Mouse (Mus musculus) neural tube, embryonic 11.5 days (tissue): ENCODE measurements at regions not wholly inside any gene's neighbourhood (a gene's known extent, or its start where the extent isn't known, plus 50 kb on each side); places are given as distances from the start of the nearest gene placed in this dataset.

Experiments
- ATAC-seq: fragments of 200-750 bp; cut with Nextera tagmentation; 2 replicates; pipeline ENCODE4 v1.8.0; 2017; ENCODE audit warnings: moderate number of reproducible peaks, mild to moderate bottlenecking, moderate TSS enrichment, moderate library complexity; ENCODE audit not compliant: insufficient read depth, low FRiP score, low TSS enrichment
- DNase-seq: peaks from one replicate; pipeline ENCODE4 v3.0.0-alpha.2; 2015; ENCODE audit warnings: low spot score
- H3K27ac ChIP-seq: fragments of 300-500 bp; sonication (generic); 2 replicates; pipeline ENCODE4 v1.5.1; 2014; ENCODE audit warnings: low read depth, mild to moderate bottlenecking, low read length
- H3K27me3 ChIP-seq: fragments of 300-500 bp; sonication (generic); 2 replicates; pipeline ENCODE4 v1.6.1; 2014; ENCODE audit warnings: mild to moderate bottlenecking, low read length, mixed read lengths; ENCODE audit not compliant: control insufficient read depth, insufficient read depth
- H3K36me3 ChIP-seq: fragments of 300-500 bp; sonication (generic); 2 replicates; pipeline ENCODE4 v1.6.1; 2014; ENCODE audit warnings: mild to moderate bottlenecking, low read length, moderate library complexity, mixed read lengths; ENCODE audit not compliant: control insufficient read depth, insufficient read depth
- H3K4me1 ChIP-seq: fragments of 300-500 bp; sonication (generic); 2 replicates; pipeline ENCODE4 v1.6.1; 2014; ENCODE audit warnings: low read length, mixed read lengths; ENCODE audit not compliant: control insufficient read depth, insufficient read depth
- H3K4me2 ChIP-seq: fragments of 300-500 bp; sonication (generic); 2 replicates; pipeline ENCODE4 v1.6.1; 2014; ENCODE audit warnings: low read depth, mild to moderate bottlenecking, moderate library complexity
- H3K4me3 ChIP-seq: fragments of 300-500 bp; sonication (generic); 2 replicates; pipeline ENCODE4 v1.5.1; 2014; ENCODE audit warnings: low read depth, low read length
- H3K9ac ChIP-seq: fragments of 300-500 bp; sonication (generic); 2 replicates; pipeline ENCODE4 v1.6.1; 2014; ENCODE audit warnings: mild to moderate bottlenecking, low read length
- H3K9me3 ChIP-seq: fragments of 300-500 bp; sonication (generic); 2 replicates; pipeline ENCODE4 v1.6.1; 2016; ENCODE audit warnings: low read length; ENCODE audit not compliant: control insufficient read depth
- WGBS: fragments of 180-500 bp; shearing (Covaris S2); extraction: QIAGEN DNeasy Blood & Tissue Kit; methylation state at CpG from one replicate; pipeline ENCODE4 v1.1.7; 2014; 5-methylcytosine and 5-hydroxymethylcytosine counted together

GRCm38 (mm10) chr11:17768837-17769466 is 184.7 kb downstream of the Etaa1 start:
- no peak overlapping the region for H3K4me2 ChIP-seq
- WGBS, result 59% methylated on average over 4 of the region's 4 CpGs
- no peak overlapping the region for H3K4me3 ChIP-seq
- no peak overlapping the region for H3K27ac ChIP-seq
- DNase-seq (no peak), ATAC-seq (no peak)
- H3K9ac ChIP-seq, result no peak overlapping the region
- no peaks in the 10 kb centered on the region for H3K4me1 ChIP-seq
- H3K9me3 ChIP-seq, result no peaks in the 10 kb centered on the region
- H3K36me3 ChIP-seq, result no peaks in the 10 kb centered on the region
- H3K27me3 ChIP-seq, result no peaks in the 10 kb centered on the region

GRCm38 (mm10) chr11:17797632-17798031 is 156.0 kb downstream of the Etaa1 start:
- ATAC-seq (no peak), DNase-seq (no peak)
- Histone ChIP-seq H3K9ac (no peak overlapping the region), H3K27me3 (no peaks in the 10 kb centered on the region), H3K9me3 (no peaks in the 10 kb centered on the region), H3K4me2 (no peak overlapping the region), H3K4me3 (no peak overlapping the region), H3K36me3 (no peaks in the 10 kb centered on the region), H3K4me1 (no peaks in the 10 kb centered on the region), H3K27ac (no peak overlapping the region)

GRCm38 (mm10) chr11:17807851-17808250 is 145.8 kb downstream of the Etaa1 start:
- WGBS, result 84% methylated on average over 3 of the region's 3 CpGs
- no peak overlapping the region for H3K27ac ChIP-seq
- ATAC-seq, result no peak

GRCm38 (mm10) chr11:17811829-17812559 is 141.7 kb downstream of the Etaa1 start:
- H3K27me3 ChIP-seq, result no peaks in the 10 kb centered on the region
- H3K4me1 ChIP-seq, result no peaks in the 10 kb centered on the region
- H3K4me2 ChIP-seq, result no peak overlapping the region
- H3K27ac ChIP-seq, result no peak overlapping the region
- peak; percentile 71 for ATAC-seq
- peak; percentile 38 for DNase-seq
- H3K9ac ChIP-seq, result no peak overlapping the region
- no peaks in the 10 kb centered on the region for H3K9me3 ChIP-seq
- WGBS, result 65% methylated on average over 8 of the region's 8 CpGs
- no peaks in the 10 kb centered on the region for H3K36me3 ChIP-seq
- no peak overlapping the region for H3K4me3 ChIP-seq

More at GRCm38 (mm10) chr11:17807851-17808250, 145.8 kb downstream of the Etaa1 start:
- no peaks in the 10 kb centered on the region for H3K4me1 ChIP-seq
- no peaks in the 10 kb centered on the region for H3K27me3 ChIP-seq
- no peak for DNase-seq
- H3K36me3 ChIP-seq, result no peaks in the 10 kb centered on the region
- no peak overlapping the region for H3K4me3 ChIP-seq
- no peaks in the 10 kb centered on the region for H3K9me3 ChIP-seq
- H3K4me2 ChIP-seq, result no peak overlapping the region
- H3K9ac ChIP-seq, result no peak overlapping the region

GRCm38 (mm10) chr11:17842642-17843041 is 111.0 kb downstream of the Etaa1 start:
- WGBS, result 81% methylated on average over 2 of the region's 2 CpGs
- ATAC-seq, result no peak

GRCm38 (mm10) chr11:17852405-17852804 is 101.3 kb downstream of the Etaa1 start:
- ATAC-seq (no peak), DNase-seq (no peak)
- Histone ChIP-seq H3K4me2 (no peak overlapping the region), H3K36me3 (no peaks in the 10 kb centered on the region), H3K9ac (no peak overlapping the region), H3K4me3 (no peak overlapping the region), H3K27ac (no peak overlapping the region), H3K27me3 (no peaks in the 10 kb centered on the region), H3K4me1 (no peaks in the 10 kb centered on the region), H3K9me3 (no peaks in the 10 kb centered on the region)
- WGBS, result 60% methylated on average over 7 of the region's 7 CpGs

More at GRCm38 (mm10) chr11:17842642-17843041, 111.0 kb downstream of the Etaa1 start:
- H3K4me3 ChIP-seq, result no peak overlapping the region
- no peaks in the 10 kb centered on the region for H3K36me3 ChIP-seq
- H3K27me3 ChIP-seq, result no peaks in the 10 kb centered on the region
- no peak overlapping the region for H3K4me2 ChIP-seq
- H3K4me1 ChIP-seq, result no peaks in the 10 kb centered on the region
- no peak for DNase-seq
- H3K27ac ChIP-seq, result no peak overlapping the region
- H3K9ac ChIP-seq, result no peak overlapping the region
- H3K9me3 ChIP-seq, result no peaks in the 10 kb centered on the region

- no peak overlapping the region for H3K27ac ChIP-seq
- H3K27me3 ChIP-seq, result no peaks in the 10 kb centered on the region
- no peak overlapping the region for H3K4me3 ChIP-seq
- H3K36me3 ChIP-seq, result no peaks in the 10 kb centered on the region
- 44% methylated on average over 8 of the region's 8 CpGs for WGBS
- H3K9me3 ChIP-seq, result no peaks in the 10 kb centered on the region
- ATAC-seq (no peak), DNase-seq (no peak)
- no peaks in the 10 kb centered on the region for H3K4me1 ChIP-seq
- no peak overlapping the region for H3K9ac ChIP-seq
- H3K4me2 ChIP-seq, result no peak overlapping the region
These were observed 100.3 kb downstream of the Etaa1 start for GRCm38 (mm10) chr11:17853246-17853804.

- no peak for DNase-seq
- no peak overlapping the region for H3K27ac ChIP-seq
- WGBS, result 56% methylated on average over 3 of the region's 3 CpGs
These were observed 99.8 kb downstream of the Etaa1 start for GRCm38 (mm10) chr11:17853832-17854231.

More at GRCm38 (mm10) chr11:17853832-17854231, 99.8 kb downstream of the Etaa1 start:
- no peaks in the 10 kb centered on the region for H3K27me3 ChIP-seq
- no peaks in the 10 kb centered on the region for H3K4me1 ChIP-seq
- H3K4me2 ChIP-seq, result no peak overlapping the region
- no peaks in the 10 kb centered on the region for H3K36me3 ChIP-seq
- H3K9ac ChIP-seq, result no peak overlapping the region
- no peaks in the 10 kb centered on the region for H3K9me3 ChIP-seq
- H3K4me3 ChIP-seq, result no peak overlapping the region
- no peak for ATAC-seq
